Mouse (Mus musculus) stomach, embryonic 15.5 days (tissue): ENCODE measurements around the gene Trpm7. TPM values are rescaled to one million over a fixed set of nuclear protein-coding genes. Genes with fewer than 3 reads are reported as not detected.
A peak's percentile ranks its signal among the peaks of the same experiment; 100 is the strongest.

Experiments used
- ATAC-seq: fragments of 200-750 bp; cut with Nextera tagmentation; 2 replicates; pipeline ENCODE4 v1.8.0; 2017; ENCODE audit warnings: low read depth, moderate number of reproducible peaks, moderate TSS enrichment; ENCODE audit not compliant: insufficient read depth, low FRiP score
- H3K27ac ChIP-seq: fragments of 300-500 bp; sonication (generic); 2 replicates; pipeline ENCODE4 v1.5.1; 2015; ENCODE audit warnings: mild to moderate bottlenecking, inconsistent platforms
- H3K27me3 ChIP-seq: fragments of 300-500 bp; sonication (generic); replicated peaks from 2 replicates; pipeline ENCODE4 v1.6.1; 2015; ENCODE audit warnings: inconsistent platforms
- H3K36me3 ChIP-seq: fragments of 300-500 bp; sonication (generic); 2 replicates; pipeline ENCODE4 v1.6.1; 2015; ENCODE audit warnings: inconsistent platforms
- H3K4me1 ChIP-seq: fragments of 300-500 bp; sonication (generic); 2 replicates; pipeline ENCODE4 v1.6.1; 2015; ENCODE audit warnings: inconsistent platforms
- H3K4me2 ChIP-seq: fragments of 300-500 bp; sonication (generic); 2 replicates; pipeline ENCODE4 v1.6.1; 2015; ENCODE audit warnings: mild to moderate bottlenecking, inconsistent platforms
- H3K4me3 ChIP-seq: fragments of 300-500 bp; sonication (generic); replicated peaks from 2 replicates; pipeline ENCODE4 v1.5.1; 2015; ENCODE audit warnings: inconsistent platforms
- H3K9ac ChIP-seq: fragments of 300-500 bp; sonication (generic); 2 replicates; pipeline ENCODE4 v1.6.1; 2015; ENCODE audit warnings: inconsistent platforms
- H3K9me3 ChIP-seq: fragments of 300-500 bp; sonication (generic); 2 replicates; pipeline ENCODE4 v1.6.1; 2016; ENCODE audit warnings: inconsistent platforms
- WGBS: fragments of 180-500 bp; shearing (Covaris S2); methylation state at CpG from one replicate; pipeline ENCODE4 v1.1.7; 2015; 5-methylcytosine and 5-hydroxymethylcytosine counted together
- microRNA-seq: library from miRNA; unstranded; fragments of <30 nt; microRNA quantifications from one replicate; pipeline ENCODE4, GENCODE M21; 2016
- polyA plus RNA-seq: library from polyadenylated mRNA; unstranded; fragments of >200 nt; fragmentation: Nextera tagmentation; extraction: Ambion mirVana; gene quantifications from 2 replicates; pipeline ENCODE4 v1.2.1, GENCODE M21; 2015

The Trpm7 gene
- polyA plus RNA-seq, 1 experiment from 2014 or later: 48.2 TPM

DNA sequence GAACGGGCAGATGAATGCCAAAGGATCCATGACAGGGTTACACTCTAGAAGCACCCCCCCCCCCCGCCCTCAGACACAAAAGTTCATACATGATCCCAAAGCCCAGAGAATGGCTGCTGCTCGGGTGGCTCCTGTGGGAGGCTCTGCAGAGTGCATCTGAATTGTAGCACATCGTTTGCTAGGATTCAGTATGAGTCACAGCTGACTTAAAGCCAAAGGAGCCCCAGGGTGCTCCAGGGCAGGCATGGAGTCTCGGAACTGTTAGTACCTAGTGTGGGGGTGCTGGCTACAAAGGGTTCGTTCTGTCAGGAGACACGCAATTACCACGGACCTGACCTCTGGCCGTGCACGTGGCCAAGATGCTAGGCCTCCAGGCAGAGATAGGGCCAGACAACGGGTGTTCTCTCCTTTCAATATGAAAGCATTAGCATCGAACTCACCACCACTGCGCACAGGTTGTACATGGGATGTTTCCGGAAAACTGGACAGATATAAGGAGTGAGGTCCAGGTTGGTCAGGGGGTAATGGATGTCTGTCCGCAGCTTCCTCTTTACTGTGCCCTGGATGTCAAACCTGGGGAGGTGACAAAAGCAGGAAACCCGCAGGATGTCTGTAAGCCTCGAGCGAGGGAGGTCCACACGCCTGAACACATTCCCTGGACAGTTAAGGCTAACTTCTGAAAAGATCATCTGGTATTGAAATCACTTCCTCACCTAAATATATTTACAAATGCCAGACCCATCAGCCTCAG is 106.4 kb downstream of the Trpm7 start:
- Histone ChIP-seq H3K36me3 (no peaks in the 10 kb centered on the region), H3K27me3 (no peaks in the 10 kb centered on the region), H3K27ac (no peak overlapping the region), H3K4me1 (no peaks in the 10 kb centered on the region), H3K9ac (no peak overlapping the region), H3K4me3 (no peak overlapping the region), H3K9me3 (no peaks in the 10 kb centered on the region), H3K4me2 (no peak overlapping the region)
- ATAC-seq: no peak
- 67% methylated on average over 19 of the region's 19 CpGs for WGBS

DNA sequence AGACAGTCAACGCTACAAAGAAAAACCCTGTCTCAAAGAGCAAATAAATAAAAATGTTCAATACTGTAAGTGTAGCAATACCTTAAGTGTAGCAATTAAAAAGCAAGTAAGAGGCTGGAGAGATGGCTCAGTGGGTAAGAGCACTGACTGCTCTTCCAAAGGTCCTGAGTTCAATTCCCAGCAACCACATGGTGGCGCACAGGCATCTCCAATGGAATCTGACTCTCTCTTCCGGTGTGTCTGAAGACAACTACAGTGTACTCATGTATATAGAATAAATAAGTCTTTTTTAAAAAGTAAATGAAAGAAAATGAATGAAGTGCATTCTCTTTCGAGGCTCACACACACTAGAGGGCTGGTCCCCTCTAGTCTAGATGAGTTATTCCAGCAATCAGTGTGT is 107.8 kb downstream of the Trpm7 start:
- no peak overlapping the region for H3K4me2 ChIP-seq
- 70% methylated on average over 4 of the region's 4 CpGs for WGBS
- no peaks in the 10 kb centered on the region for H3K9me3 ChIP-seq
- H3K36me3 ChIP-seq: no peaks in the 10 kb centered on the region
- no peaks in the 10 kb centered on the region for H3K27me3 ChIP-seq
- no peak overlapping the region for H3K4me3 ChIP-seq
- no peaks in the 10 kb centered on the region for H3K4me1 ChIP-seq
- H3K9ac ChIP-seq: no peak overlapping the region
- no peak for ATAC-seq
- H3K27ac ChIP-seq: no peak overlapping the region

DNA sequence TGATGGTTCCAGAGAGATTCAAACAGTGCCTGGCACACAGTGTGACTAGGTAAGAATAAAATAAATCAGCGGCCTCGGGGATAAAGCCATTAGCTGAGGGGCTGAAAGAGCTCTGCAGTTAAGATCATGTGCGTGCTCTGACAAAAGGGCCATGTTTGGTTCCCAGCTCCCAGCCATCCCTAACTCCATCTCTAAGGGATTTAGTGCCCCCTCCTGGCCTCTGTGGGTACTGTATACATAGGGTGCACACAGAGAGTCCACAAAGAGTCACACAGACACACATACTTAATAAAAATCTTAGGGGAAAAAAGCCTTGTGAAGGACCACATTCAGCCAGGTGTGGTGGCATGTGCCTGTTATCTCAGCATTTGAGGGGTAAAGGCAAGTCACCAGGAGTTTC is 108.4 kb downstream of the Trpm7 start:
- 97% methylated on average over 3 of the region's 3 CpGs for WGBS

DNA sequence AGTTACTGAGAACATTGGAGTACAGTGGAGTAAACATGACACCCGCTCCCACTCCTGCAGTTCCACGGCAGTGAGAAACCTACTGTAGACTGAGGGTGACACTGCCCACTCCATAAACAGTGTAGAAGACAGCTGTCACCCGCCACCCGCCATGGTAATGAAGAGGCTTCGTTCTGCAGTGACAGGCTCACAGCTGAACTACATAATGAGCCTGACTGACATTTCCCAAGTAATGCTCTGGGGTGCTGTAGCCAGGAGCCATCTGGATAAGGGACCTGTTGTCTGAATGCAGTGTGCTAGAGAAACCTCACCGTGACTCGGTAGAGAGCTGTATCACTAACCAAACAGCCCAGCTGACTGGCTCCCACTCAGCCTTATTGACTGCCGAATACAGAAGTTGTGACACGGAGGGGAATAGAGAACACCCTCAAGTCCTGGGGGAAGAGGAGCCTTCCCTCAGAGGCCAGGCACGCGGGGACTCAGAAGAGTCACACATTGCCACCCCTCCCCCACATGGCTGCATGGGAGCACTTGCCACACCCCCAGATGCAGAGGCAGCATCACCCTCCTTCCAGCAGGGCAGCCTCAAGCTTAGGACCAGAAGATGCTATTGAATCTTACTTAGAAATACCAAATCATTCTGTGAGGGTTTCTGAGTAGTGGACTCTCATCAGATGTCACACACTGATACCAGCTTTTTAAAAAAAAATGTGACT is 110.0 kb downstream of the Trpm7 start:
- H3K27me3 ChIP-seq: no peaks in the 10 kb centered on the region
- no peak overlapping the region for H3K27ac ChIP-seq
- H3K9ac ChIP-seq: no peak overlapping the region
- ATAC-seq: 0 out of 2 replicates have a peak, but pooled peaks have one; percentile 18
- no peak overlapping the region for H3K4me2 ChIP-seq
- WGBS: 43% methylated on average over 11 of the region's 11 CpGs
- H3K4me1 ChIP-seq: no peaks in the 10 kb centered on the region
- peaks cover 15% of the 10 kb centered on the region for H3K36me3 ChIP-seq
- no peak overlapping the region for H3K4me3 ChIP-seq
- H3K9me3 ChIP-seq: no peaks in the 10 kb centered on the region

More for the DNA sequence above, 108.4 kb downstream of the Trpm7 start:
- Histone ChIP-seq H3K9me3 (no peaks in the 10 kb centered on the region), H3K4me2 (no peak overlapping the region), H3K27ac (no peak overlapping the region), H3K4me3 (no peak overlapping the region), H3K36me3 (peaks cover under 1% of the 10 kb centered on the region; the same call in 1 of the 2 replicates), H3K27me3 (no peaks in the 10 kb centered on the region), H3K9ac (no peak overlapping the region), H3K4me1 (no peaks in the 10 kb centered on the region)
- 0 out of 2 replicates have a peak, but pooled peaks have one; percentile 18 for ATAC-seq

DNA sequence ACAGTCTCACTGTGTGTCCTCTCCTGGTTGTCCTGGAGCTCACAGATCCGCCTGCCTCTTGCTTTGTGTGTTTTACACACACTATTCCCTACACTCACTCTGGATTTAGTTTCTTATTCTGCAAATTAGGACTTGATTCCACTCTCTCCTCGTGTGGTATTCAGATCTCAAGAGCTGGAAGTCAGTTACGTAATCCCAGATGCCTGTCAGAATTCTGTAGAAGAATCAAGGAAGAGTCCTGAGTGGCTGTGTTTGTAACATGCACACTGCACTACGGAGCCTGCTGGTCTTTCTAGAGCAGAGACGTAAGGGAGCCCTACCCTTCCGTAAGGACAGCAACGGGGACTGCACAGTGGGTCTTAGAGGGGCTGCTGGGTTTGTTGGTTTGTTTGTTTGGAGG is 116.7 kb downstream of the Trpm7 start:
- Histone ChIP-seq H3K27me3 (no peaks in the 10 kb centered on the region), H3K9me3 (no peaks in the 10 kb centered on the region), H3K4me2 (no peak overlapping the region), H3K9ac (no peak overlapping the region), H3K27ac (no peak overlapping the region), H3K4me1 (no peaks in the 10 kb centered on the region), H3K36me3 (peaks cover 52% of the 10 kb centered on the region), H3K4me3 (no peak overlapping the region)
- ATAC-seq: no peak
- WGBS: 91% methylated on average over 7 of the region's 7 CpGs

DNA sequence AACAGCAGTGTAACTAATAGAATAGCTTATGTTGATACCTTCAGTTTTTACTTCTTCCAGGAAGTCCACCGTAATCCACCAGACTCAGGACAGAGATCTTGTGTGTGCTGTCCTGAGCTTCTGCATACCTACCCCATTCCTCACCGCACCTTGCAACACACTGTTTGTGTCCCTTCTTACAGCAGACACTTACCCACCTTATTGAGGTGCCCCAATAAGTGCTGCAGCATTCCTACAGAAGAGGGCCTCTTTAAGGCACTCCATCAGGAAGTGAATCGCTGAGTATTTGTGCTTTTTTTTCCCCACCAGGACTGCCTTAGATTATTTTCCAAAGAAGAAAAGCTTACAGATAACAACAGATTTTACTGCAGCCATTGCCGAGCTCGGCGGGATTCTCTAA is 120.4 kb downstream of the Trpm7 start:
- Histone ChIP-seq H3K4me2 (no peak overlapping the region), H3K9me3 (no peaks in the 10 kb centered on the region), H3K9ac (no peak overlapping the region), H3K27ac (no peak overlapping the region), H3K27me3 (no peaks in the 10 kb centered on the region), H3K36me3 (peaks cover 54% of the 10 kb centered on the region), H3K4me1 (no peaks in the 10 kb centered on the region), H3K4me3 (no peak overlapping the region)
- WGBS: 96% methylated on average over 6 of the region's 6 CpGs
- no peak for ATAC-seq

DNA sequence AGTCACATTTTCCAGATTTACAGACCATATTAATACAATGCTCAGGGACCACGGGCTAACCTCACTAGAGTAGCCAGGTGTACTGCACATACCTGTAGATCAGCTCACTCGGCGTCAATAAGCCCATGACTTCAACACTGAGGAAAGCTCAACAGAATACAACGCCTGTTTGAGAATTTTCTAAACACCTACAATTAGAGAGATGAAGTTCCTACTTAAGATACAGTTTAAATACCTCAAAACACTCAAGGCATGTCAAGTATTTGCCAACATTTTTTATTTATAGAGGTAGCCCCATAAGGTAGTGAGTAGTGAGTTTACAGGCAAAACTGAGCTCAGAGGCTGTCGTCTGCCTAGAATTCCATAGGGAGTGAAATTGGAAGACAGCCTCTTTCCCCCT is 132.6 kb downstream of the Trpm7 start:
- Histone ChIP-seq H3K9me3 (no peaks in the 10 kb centered on the region), H3K27ac (no peak overlapping the region), H3K4me2 (no peak overlapping the region), H3K4me3 (no peak overlapping the region), H3K4me1 (no peaks in the 10 kb centered on the region), H3K9ac (no peak overlapping the region), H3K36me3 (peaks cover 21% of the 10 kb centered on the region), H3K27me3 (no peaks in the 10 kb centered on the region)
- WGBS: 88% methylated on average over 5 of the region's 5 CpGs
- ATAC-seq: no peak

Small RNA genes lying within 50 kb of the gene (microRNA-seq; reads per million reads assigned to microRNA genes)
- gene Mir3473g: not detected

Other genes starting within 250 kb of the Trpm7 start
- gene Gabpb1, start 199.9 kb downstream of the Trpm7 start, polyA plus RNA-seq: 39.9 and 41.1 TPM in 2 replicates
- 37.7 and 37.9 TPM in 2 replicates for gene Usp8, start 168.9 kb downstream of the Trpm7 start, polyA plus RNA-seq
- gene Usp50, start 92.8 kb downstream of the Trpm7 start, polyA plus RNA-seq: 2.2 and 2.9 TPM in 2 replicates
- 48.3 and 48.4 TPM in 2 replicates for gene Sppl2a, start 57.0 kb upstream of the Trpm7 start, polyA plus RNA-seq
- gene Ap4e1, start 132.5 kb upstream of the Trpm7 start, polyA plus RNA-seq: 9.6 and 9.9 TPM in 2 replicates
- gene Blvra, start 194.4 kb upstream of the Trpm7 start, polyA plus RNA-seq: 52.6 and 53.9 TPM in 2 replicates